Mouse (Mus musculus) adrenal gland, adult (tissue): ENCODE data around the gene Zbtb22.
"Not testable (repeated sequence)": the region's sequence is repeated elsewhere in the genome, so short reads cannot be mapped to it uniquely, and the experiment has no call there.

Source experiments
- DNase-seq, 2 experiments: peaks; one replicate each; pipeline ENCODE4 v3.0.0; 2022 to 2023; ENCODE audit warnings: low spot score in 1 of 2; ENCODE audit not compliant: inconsistent age in 2 of 2

Gene Zbtb22

GRCm38 (mm10) chr17:33915671-33916250 lies at the start of gene Zbtb22, which contains the start of gene Tapbp:
Gene Zbtb22 (plus strand): TSS chr17:33915904.
Gene Tapbp (plus strand): TSS chr17:33915899.
- DNase-seq: peak; percentile 97 to 99

GRCm38 (mm10) chr17:33873537-33873936 lies 42.2 kb upstream of the Zbtb22 start, which contains the start of gene Gm7029:
Gene Gm7029 (plus strand): TSS chr17:33873837.
- DNase-seq: not testable (repeated sequence)

GRCm38 (mm10) chr17:33874411-33874810 lies 41.3 kb upstream of the Zbtb22 start:
- no peak for DNase-seq

GRCm38 (mm10) chr17:33875797-33876196 lies 39.9 kb upstream of the Zbtb22 start:
- DNase-seq: peak in 1 of 2 experiments; percentile 51

- not testable (repeated sequence) for DNase-seq
Observed at GRCm38 (mm10) chr17:33884320-33884719, 31.4 kb upstream of the Zbtb22 start.

- DNase-seq: not testable (repeated sequence)
Observed at GRCm38 (mm10) chr17:33887802-33888201, 27.9 kb upstream of the Zbtb22 start.

- not testable (repeated sequence) for DNase-seq
Observed at GRCm38 (mm10) chr17:33888230-33888629, 27.5 kb upstream of the Zbtb22 start.

- DNase-seq: not testable (repeated sequence)
Observed at GRCm38 (mm10) chr17:33889941-33890532, 25.7 kb upstream of the Zbtb22 start.

- peak; percentile 100 for DNase-seq
Observed at GRCm38 (mm10) chr17:33890533-33891059, 25.1 kb upstream of the Zbtb22 start, which contains the start of gene Kifc1. Gene Kifc1 (minus strand): TSS chr17:33890661.

GRCm38 (mm10) chr17:33891357-33891756 lies 24.3 kb upstream of the Zbtb22 start:
- DNase-seq: no peak

- not testable (repeated sequence) for DNase-seq
Observed at GRCm38 (mm10) chr17:33891892-33892291, 23.8 kb upstream of the Zbtb22 start.

- no peak for DNase-seq
Observed at GRCm38 (mm10) chr17:33892429-33892828, 23.3 kb upstream of the Zbtb22 start.

GRCm38 (mm10) chr17:33893011-33893410 lies 22.7 kb upstream of the Zbtb22 start:
- DNase-seq: not testable (repeated sequence)

GRCm38 (mm10) chr17:33897114-33897794 lies 18.4 kb upstream of the Zbtb22 start:
- DNase-seq: peak in 1 of 2 experiments; percentile 66

- DNase-seq: not testable (repeated sequence)
Observed at GRCm38 (mm10) chr17:33898193-33898592, 17.5 kb upstream of the Zbtb22 start.

GRCm38 (mm10) chr17:33899642-33900041 lies 16.1 kb upstream of the Zbtb22 start:
- no peak for DNase-seq

- DNase-seq: no peak
Observed at GRCm38 (mm10) chr17:33900281-33900988, 15.3 kb upstream of the Zbtb22 start.

- no peak for DNase-seq
Observed at GRCm38 (mm10) chr17:33900989-33901314, 14.8 kb upstream of the Zbtb22 start.

GRCm38 (mm10) chr17:33901653-33902052 lies 14.1 kb upstream of the Zbtb22 start:
- DNase-seq: no peak

- DNase-seq: no peak
Observed at GRCm38 (mm10) chr17:33902079-33902478, 13.6 kb upstream of the Zbtb22 start.

- no peak for DNase-seq
Observed at GRCm38 (mm10) chr17:33902491-33902890, 13.2 kb upstream of the Zbtb22 start.
